Mouse (Mus musculus) kidney, embryonic 16.5 days (tissue): ENCODE data around the gene Ankrd13a. TPM values are rescaled to one million over a fixed set of nuclear protein-coding genes. Genes with fewer than 3 reads are reported as not detected.

ENCODE experiments used
- ATAC-seq: fragments of 200-750 bp; cut with Nextera tagmentation; 2 replicates; pipeline ENCODE4 v1.8.0; 2017; ENCODE audit warnings: moderate TSS enrichment; ENCODE audit not compliant: low FRiP score, low TSS enrichment
- H3K27ac ChIP-seq: fragments of 300-500 bp; sonication (generic); 2 replicates; pipeline ENCODE4 v1.5.1; 2014; ENCODE audit warnings: low read length
- H3K27me3 ChIP-seq: fragments of 300-500 bp; sonication (generic); 2 replicates; pipeline ENCODE4 v1.6.1; 2014; ENCODE audit warnings: low read length, control low read depth, mixed read lengths; ENCODE audit not compliant: insufficient read depth
- H3K36me3 ChIP-seq: fragments of 300-500 bp; sonication (generic); 2 replicates; pipeline ENCODE4 v1.6.1; 2014; ENCODE audit warnings: low read length, control low read depth, mixed read lengths; ENCODE audit not compliant: insufficient read depth
- H3K4me1 ChIP-seq: fragments of 300-500 bp; sonication (generic); 2 replicates; pipeline ENCODE4 v1.6.1; 2014; ENCODE audit warnings: low read length, control low read depth, mixed read lengths; ENCODE audit not compliant: insufficient read depth
- H3K4me2 ChIP-seq: fragments of 300-500 bp; sonication (generic); replicated peaks from 2 replicates; pipeline ENCODE4 v1.6.1; 2014; ENCODE audit warnings: low read depth, low read length
- H3K4me3 ChIP-seq: fragments of 300-500 bp; sonication (generic); 2 replicates; pipeline ENCODE4 v1.5.1; 2014; ENCODE audit warnings: mild to moderate bottlenecking, low read length
- H3K9ac ChIP-seq: fragments of 300-500 bp; sonication (generic); replicated peaks from 2 replicates; pipeline ENCODE4 v1.6.1; 2014; ENCODE audit warnings: low read length
- H3K9me3 ChIP-seq: fragments of 300-500 bp; sonication (generic); 2 replicates; pipeline ENCODE4 v1.6.1; 2016; ENCODE audit warnings: low read length, control low read depth
- WGBS: fragments of 180-500 bp; shearing (Covaris S2); extraction: QIAGEN DNeasy Blood & Tissue Kit; methylation state at CpG from one replicate; pipeline ENCODE4 v1.1.7; 2014; 5-methylcytosine and 5-hydroxymethylcytosine counted together
- polyA plus RNA-seq: library from polyadenylated mRNA; unstranded; fragments of >200 nt; fragmentation: Nextera tagmentation; extraction: Ambion mirVana; gene quantifications from 2 replicates; pipeline ENCODE4 v1.2.1, GENCODE M21; 2015

The Ankrd13a gene
- polyA plus RNA-seq, 1 experiment from 2014 or later = 33.9 TPM

DNA sequence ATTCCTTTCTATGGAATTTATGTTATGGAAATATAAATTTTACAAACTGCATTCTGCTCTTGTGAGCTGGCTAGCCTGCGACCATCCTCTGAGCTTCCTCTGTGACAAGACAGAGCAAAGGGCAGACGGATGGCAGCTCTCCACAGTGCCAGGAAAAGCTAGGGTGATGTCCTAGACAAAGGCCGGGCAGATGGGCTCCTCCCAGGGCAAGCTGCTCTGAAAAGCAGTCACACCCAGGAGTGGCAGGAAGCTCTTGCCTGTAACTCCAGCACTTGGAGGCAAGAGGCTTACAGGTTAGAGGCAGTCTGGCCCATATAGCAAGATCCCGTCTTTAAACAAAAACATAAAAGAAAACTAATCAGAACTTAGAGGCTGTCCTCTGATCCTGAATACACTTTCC lies 20.1 kb downstream of the Ankrd13a start:
- 75% methylated on average over 4 of the region's 4 CpGs for WGBS
- Histone ChIP-seq H3K4me1 (peaks cover 14% of the 10 kb centered on the region; the same call in 1 of the 2 replicates), H3K36me3 (peaks cover 34% of the 10 kb centered on the region), H3K4me2 (no peak overlapping the region), H3K9me3 (no peaks in the 10 kb centered on the region), H3K27ac (no peak overlapping the region), H3K27me3 (no peaks in the 10 kb centered on the region), H3K9ac (0 out of 2 replicates have a peak overlapping the region, but pooled peaks have one; percentile 9), H3K4me3 (no peak overlapping the region)
- no peak for ATAC-seq

GRCm38 (mm10) chr5:114795231-114795630 lies 20.8 kb downstream of the Ankrd13a start:
- Histone ChIP-seq H3K27me3 (no peaks in the 10 kb centered on the region), H3K4me2 (no peak overlapping the region), H3K27ac (no peak overlapping the region), H3K9me3 (no peaks in the 10 kb centered on the region), H3K36me3 (peaks cover 39% of the 10 kb centered on the region), H3K4me1 (peaks cover 14% of the 10 kb centered on the region; the same call in 1 of the 2 replicates), H3K9ac (no peak overlapping the region), H3K4me3 (no peak overlapping the region)
- ATAC-seq = no peak
- 48% methylated on average over 9 of the region's 9 CpGs for WGBS

DNA sequence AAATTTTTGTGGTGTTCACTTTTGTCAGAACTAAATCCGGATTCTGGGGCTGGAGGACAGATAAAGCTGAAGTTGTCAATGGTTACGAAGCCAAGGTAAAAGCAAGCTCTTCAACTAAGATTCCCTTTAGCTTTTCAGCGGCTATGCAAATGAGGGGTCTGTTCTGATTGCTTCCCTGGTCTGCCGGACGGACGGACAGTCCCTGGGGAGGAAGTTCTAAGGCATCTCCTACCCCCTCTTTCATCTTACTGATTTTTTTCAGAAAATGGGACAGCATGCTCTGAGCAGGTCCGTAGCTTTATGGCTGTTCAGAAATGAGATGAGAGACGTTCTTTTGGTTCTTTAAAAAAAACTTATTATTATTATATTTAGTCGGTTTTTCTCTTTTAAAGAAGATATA lies 21.2 kb downstream of the Ankrd13a start:
- no peak overlapping the region for H3K4me2 ChIP-seq
- WGBS = 76% methylated on average over 9 of the region's 9 CpGs
- no peak overlapping the region for H3K9ac ChIP-seq
- no peaks in the 10 kb centered on the region for H3K27me3 ChIP-seq
- H3K4me1 ChIP-seq = peaks cover 14% of the 10 kb centered on the region; the same call in 1 of the 2 replicates
- no peak overlapping the region for H3K27ac ChIP-seq
- H3K36me3 ChIP-seq = peaks cover 40% of the 10 kb centered on the region
- H3K4me3 ChIP-seq = no peak overlapping the region
- no peak for ATAC-seq
- no peaks in the 10 kb centered on the region for H3K9me3 ChIP-seq

- Histone ChIP-seq H3K9me3 (no peaks in the 10 kb centered on the region), H3K27me3 (no peaks in the 10 kb centered on the region), H3K4me2 (peak overlapping the region; percentile 50), H3K4me1 (peaks cover 14% of the 10 kb centered on the region; the same call in 1 of the 2 replicates), H3K36me3 (peaks cover 37% of the 10 kb centered on the region), H3K4me3 (peak overlapping the region; percentile 27), H3K9ac (no peak overlapping the region), H3K27ac (no peak overlapping the region)
- 7% methylated on average over 40 of the region's 40 CpGs for WGBS
- peak; percentile 36; the same call in 1 of the 2 replicates for ATAC-seq
Observed at GRCm38 (mm10) chr5:114796299-114797012, 22.0 kb downstream of the Ankrd13a start.

DNA sequence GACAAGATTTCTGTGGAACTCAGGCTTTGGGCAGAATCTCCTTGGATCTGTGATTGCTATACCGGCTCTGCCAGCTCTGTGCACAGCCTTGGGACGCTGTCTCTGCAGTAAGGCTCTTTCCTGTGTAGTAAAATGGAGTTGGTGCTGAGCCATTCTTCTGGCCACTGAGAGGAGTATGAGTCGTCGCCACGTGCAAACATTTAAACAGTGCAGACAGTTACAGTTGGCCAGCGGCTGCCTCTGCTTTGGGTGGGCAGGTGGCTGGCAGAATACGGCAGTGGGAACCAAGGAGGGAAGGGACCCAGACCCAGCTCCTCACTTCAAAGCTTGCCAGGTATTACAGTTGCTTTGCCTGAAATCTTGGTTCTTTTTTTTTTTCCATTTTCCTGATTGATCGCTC lies 22.8 kb downstream of the Ankrd13a start:
- ATAC-seq = no peak
- H3K27ac ChIP-seq = no peak overlapping the region
- H3K4me1 ChIP-seq = peaks cover 14% of the 10 kb centered on the region; the same call in 1 of the 2 replicates
- 90% methylated on average over 8 of the region's 8 CpGs for WGBS
- H3K36me3 ChIP-seq = peaks cover 34% of the 10 kb centered on the region; the same call in 1 of the 2 replicates
- H3K9ac ChIP-seq = no peak overlapping the region
- H3K9me3 ChIP-seq = no peaks in the 10 kb centered on the region
- no peak overlapping the region for H3K4me3 ChIP-seq
- no peaks in the 10 kb centered on the region for H3K27me3 ChIP-seq
- H3K4me2 ChIP-seq = no peak overlapping the region

- no peak overlapping the region for H3K4me2 ChIP-seq
- peaks cover 41% of the 10 kb centered on the region for H3K36me3 ChIP-seq
- no peaks in the 10 kb centered on the region for H3K27me3 ChIP-seq
- no peak overlapping the region for H3K9ac ChIP-seq
- ATAC-seq = no peak
- H3K27ac ChIP-seq = no peak overlapping the region
- H3K4me3 ChIP-seq = no peak overlapping the region
- no peaks in the 10 kb centered on the region for H3K9me3 ChIP-seq
- peaks cover 14% of the 10 kb centered on the region; the same call in 1 of the 2 replicates for H3K4me1 ChIP-seq
- WGBS = 79% methylated on average over 11 of the region's 11 CpGs
Observed at GRCm38 (mm10) chr5:114799848-114800247, 25.4 kb downstream of the Ankrd13a start.

GRCm38 (mm10) chr5:114801049-114801448 lies 26.6 kb downstream of the Ankrd13a start:
- Histone ChIP-seq H3K36me3 (peaks cover 41% of the 10 kb centered on the region), H3K4me3 (no peak overlapping the region), H3K4me2 (no peak overlapping the region), H3K27ac (no peak overlapping the region), H3K27me3 (no peaks in the 10 kb centered on the region), H3K4me1 (peaks cover 7% of the 10 kb centered on the region; the same call in 1 of the 2 replicates), H3K9me3 (no peaks in the 10 kb centered on the region), H3K9ac (no peak overlapping the region)
- no peak for ATAC-seq
- 25% methylated on average over 8 of the region's 8 CpGs for WGBS

DNA sequence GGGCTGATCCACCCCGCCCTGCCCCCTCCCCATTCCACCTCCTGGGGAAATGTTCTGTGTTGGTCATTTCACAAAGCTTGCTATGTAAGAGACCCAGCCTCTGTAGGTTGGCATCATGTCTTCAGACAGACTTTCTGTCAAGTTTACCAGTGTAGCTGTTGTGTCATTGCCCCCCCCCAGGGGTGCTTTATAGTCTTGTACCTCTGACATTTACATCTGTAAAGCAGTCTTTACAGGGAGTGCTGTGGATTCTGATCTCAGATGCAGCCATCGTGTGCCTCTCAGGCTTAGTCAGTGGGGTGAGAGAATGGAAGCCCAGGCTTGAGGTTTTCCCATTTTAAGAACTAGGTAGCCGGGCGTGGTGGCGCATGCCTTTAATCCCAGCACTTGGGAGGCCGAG lies 27.4 kb downstream of the Ankrd13a start:
- no peak overlapping the region for H3K9ac ChIP-seq
- WGBS = 90% methylated on average over 6 of the region's 6 CpGs
- H3K27ac ChIP-seq = no peak overlapping the region
- peaks cover 5% of the 10 kb centered on the region; the same call in 1 of the 2 replicates for H3K4me1 ChIP-seq
- no peak overlapping the region for H3K4me3 ChIP-seq
- no peaks in the 10 kb centered on the region for H3K9me3 ChIP-seq
- no peak overlapping the region for H3K4me2 ChIP-seq
- H3K27me3 ChIP-seq = no peaks in the 10 kb centered on the region
- no peak for ATAC-seq
- peaks cover 45% of the 10 kb centered on the region for H3K36me3 ChIP-seq

DNA sequence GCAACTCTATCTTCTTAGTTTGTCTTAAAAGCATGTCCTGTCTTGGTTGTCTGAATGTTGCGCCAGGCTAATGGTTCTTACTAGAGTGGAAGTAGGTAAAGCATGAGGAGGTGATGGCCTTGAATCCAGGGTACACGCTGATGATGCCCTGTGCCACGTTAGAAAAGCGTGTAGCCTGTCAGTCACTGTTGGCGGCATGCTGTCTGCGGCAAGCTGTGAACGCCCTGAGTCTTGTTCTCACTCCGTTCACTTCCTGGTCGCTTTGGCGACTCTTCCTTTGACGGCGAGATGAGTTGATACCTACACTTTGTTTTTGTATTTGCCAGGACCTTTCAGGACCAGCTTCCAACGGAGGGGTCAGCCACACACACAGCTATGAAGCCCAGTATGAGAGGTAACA lies 28.8 kb downstream of the Ankrd13a start:
- no peak overlapping the region for H3K9ac ChIP-seq
- peaks cover 11% of the 10 kb centered on the region for H3K4me1 ChIP-seq
- no peaks in the 10 kb centered on the region for H3K9me3 ChIP-seq
- H3K4me3 ChIP-seq = no peak overlapping the region
- H3K36me3 ChIP-seq = peaks cover 49% of the 10 kb centered on the region
- no peak for ATAC-seq
- H3K27ac ChIP-seq = no peak overlapping the region
- no peak overlapping the region for H3K4me2 ChIP-seq
- 88% methylated on average over 13 of the region's 13 CpGs for WGBS
- no peaks in the 10 kb centered on the region for H3K27me3 ChIP-seq

DNA sequence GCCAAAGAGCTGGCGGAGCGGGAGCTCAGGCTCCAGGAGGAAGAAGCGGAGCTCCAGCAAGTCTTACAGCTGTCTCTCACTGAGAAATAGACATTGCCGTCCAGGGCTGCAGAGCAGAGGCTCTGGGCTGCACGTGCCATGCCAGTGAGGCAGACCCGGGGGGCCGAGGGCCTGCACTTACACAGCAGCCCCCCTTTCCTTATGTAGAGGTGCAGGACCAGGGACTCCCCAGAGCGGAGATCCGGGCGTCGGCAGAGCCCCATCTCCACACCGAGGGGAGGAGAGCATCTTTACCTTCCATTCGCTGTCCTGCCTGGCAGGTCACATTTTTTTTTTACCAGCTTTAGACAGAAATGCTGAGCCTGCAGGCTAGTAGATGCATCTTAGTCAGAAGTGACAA lies 29.9 kb downstream of the Ankrd13a start:
- WGBS = 87% methylated on average over 13 of the region's 13 CpGs
- Histone ChIP-seq H3K36me3 (peaks cover 51% of the 10 kb centered on the region), H3K4me1 (peaks cover 11% of the 10 kb centered on the region), H3K9ac (no peak overlapping the region), H3K4me3 (no peak overlapping the region), H3K9me3 (no peaks in the 10 kb centered on the region), H3K4me2 (no peak overlapping the region), H3K27ac (no peak overlapping the region), H3K27me3 (no peaks in the 10 kb centered on the region)
- no peak for ATAC-seq
